Mouse (Mus musculus): Measurements from ENCODE around the gene Ralgapb. TPM values are rescaled to one million over a fixed set of nuclear protein-coding genes. Genes with fewer than 3 reads are reported as not detected.

Gene Ralgapb
- 53.1 and 53.6 TPM in 2 replicates for polyA plus RNA-seq (2012; rRNA removed)

DNA sequence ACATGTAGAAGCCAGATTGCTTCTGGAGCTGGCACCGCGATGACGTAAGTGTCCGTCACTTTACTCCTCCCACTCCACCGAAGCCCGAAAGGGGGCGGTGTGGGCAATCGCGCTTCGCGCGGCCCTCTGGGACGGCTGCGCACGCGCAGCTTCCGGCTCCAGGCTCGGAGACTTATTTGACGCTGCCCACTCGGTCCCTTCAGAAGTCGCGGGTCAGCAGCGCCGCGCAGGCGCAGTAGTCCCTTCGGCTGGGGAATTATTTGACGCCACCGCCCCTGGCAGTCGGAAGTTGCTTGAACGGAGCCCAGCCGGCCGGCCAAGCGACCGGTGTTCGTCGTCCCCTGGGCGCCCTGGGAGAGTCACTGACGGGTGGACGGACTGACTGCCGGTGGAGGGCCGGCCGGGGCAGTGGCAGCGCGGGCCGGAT, at the start of gene Ralgapb:
Ralgapb (plus strand) TSS at position 254 of the 427 bp plus-strand sequence.
- Histone ChIP-seq H3K4me1 (ENCODE audit: control insufficient read depth, insufficient read depth, low read length) (peaks cover 12% of the 10 kb centered on the region), H3K4me3 (ENCODE audit: insufficient read depth, low read length) (peak within 1 kb of the TSS; percentile 68), H3K27ac (ENCODE audit: insufficient read depth, low read length) (peak within 1 kb of the TSS; percentile 80)
- TF ChIP-seq POLR2A (IDR thresholded peaks at IDR 0.05; ENCODE audit: extremely low read depth, insufficient read depth, low read length) = peak; percentile 69
- TF ChIP-seq CTCF (IDR thresholded peaks at IDR 0.05; ENCODE audit: extremely low read depth, insufficient read depth, low read length) = peak; percentile 31; the same call in 1 of the 2 replicates

DNA sequence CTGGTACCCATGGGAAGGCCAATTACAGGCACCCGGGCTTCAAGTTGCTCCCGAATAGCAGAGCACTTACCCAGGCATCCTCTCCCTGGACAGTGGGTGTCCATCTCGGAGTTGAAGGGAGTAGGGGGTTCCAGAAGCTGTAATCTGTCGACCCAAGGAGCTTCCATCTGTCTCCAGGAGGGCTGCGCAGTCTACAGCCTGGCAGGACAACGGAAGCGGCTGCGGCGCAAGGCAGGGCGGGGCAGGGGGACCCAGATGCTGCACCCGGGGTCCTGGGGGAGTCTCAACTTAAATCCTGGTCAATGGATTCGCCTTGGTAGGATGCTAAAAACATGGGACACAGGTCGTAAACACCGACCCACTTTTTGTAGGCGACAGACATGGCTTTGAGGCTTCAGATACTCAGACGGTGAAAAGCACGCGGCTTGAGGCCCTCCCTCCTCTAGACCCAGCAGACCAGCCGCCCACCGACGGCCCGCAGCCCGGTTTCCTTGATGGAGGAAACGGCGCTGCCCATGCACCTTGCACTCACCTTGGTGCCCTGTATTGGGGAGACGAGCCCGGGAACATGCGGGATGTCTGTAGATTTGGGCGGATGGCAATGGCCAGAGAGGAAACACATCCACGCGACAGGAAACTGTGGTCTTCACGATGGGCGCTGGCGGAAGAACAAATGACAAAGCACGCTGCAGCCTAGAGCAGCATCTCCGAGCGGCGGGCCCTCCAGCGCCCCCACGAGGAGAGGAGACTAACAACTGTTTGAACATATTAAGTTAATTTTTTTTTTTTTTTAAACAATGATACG, 48.6 kb upstream of the Ralgapb start:
- H3K27ac ChIP-seq (ENCODE audit: insufficient read depth, low read length) = no peak overlapping the region
- H3K4me3 ChIP-seq (ENCODE audit: insufficient read depth, low read length) = peak overlapping the region; percentile 76
- peak; percentile 66; the same call in 1 of the 2 replicates for TF ChIP-seq POLR2A (IDR thresholded peaks at IDR 0.05; ENCODE audit: extremely low read depth, insufficient read depth, low read length)
- peak; percentile 59 for TF ChIP-seq CTCF (IDR thresholded peaks at IDR 0.05; ENCODE audit: extremely low read depth, insufficient read depth, low read length)
- H3K4me1 ChIP-seq (ENCODE audit: control insufficient read depth, insufficient read depth, low read length) = no peaks in the 10 kb centered on the region

DNA sequence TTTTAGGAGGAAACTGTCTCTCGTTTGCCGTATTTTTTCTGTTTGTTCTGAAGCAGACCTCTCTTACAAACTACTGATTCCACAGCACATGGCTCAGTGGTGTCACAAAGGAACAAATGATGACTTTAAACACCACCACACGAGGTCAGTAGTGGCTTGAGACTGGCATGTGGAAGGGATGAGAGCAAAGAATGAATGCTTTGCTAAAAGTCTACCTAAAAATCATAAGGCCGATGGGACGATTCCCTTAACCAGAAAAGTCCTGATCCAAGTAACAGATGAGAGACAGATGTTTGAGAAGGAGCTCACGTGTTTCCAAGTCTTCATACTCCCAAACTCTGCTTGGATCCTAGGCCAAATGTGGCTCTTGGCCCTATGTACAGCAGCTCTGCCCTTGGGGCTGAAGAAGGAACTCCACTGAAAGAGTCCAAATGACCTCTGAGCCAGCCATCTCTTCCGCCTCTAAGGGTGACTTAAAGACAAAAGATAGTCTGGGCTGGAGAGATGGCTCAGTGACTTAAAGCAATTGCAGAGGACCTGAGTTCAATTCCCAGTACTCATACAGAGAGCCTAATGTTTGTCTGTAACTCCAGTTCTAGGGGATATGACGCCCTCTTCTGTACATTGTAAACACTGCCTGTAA, 47.8 kb upstream of the Ralgapb start:
- Histone ChIP-seq H3K27ac (ENCODE audit: insufficient read depth, low read length) (no peak overlapping the region), H3K4me1 (ENCODE audit: control insufficient read depth, insufficient read depth, low read length) (no peaks in the 10 kb centered on the region), H3K4me3 (ENCODE audit: insufficient read depth, low read length) (peak overlapping the region; percentile 76; the same call in 1 of the 2 replicates)
- TF ChIP-seq CTCF (IDR thresholded peaks at IDR 0.05; ENCODE audit: extremely low read depth, insufficient read depth, low read length) (0 out of 2 replicates have a peak, but pooled peaks have one; percentile 33), POLR2A (IDR thresholded peaks at IDR 0.05; ENCODE audit: extremely low read depth, insufficient read depth, low read length) (no peak)

DNA sequence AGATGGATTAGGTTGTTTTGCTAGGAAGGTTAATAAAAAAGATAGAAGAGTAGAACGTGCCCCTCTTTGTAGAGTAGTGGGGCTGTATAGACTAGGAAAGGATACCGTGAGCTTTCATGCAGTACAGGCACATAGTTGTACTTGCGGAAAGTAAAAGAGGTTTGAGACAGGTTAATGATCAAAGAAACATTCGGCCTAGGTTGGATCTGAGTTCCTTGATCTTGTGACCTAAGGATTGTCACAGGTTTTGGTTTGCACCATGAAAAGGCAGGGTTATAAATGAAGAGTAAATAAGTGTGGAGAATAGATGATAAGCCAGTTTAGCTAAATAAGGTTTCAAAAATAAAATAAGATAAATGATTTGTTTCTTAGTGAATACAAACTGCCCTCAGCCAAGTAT, 45.5 kb upstream of the Ralgapb start:
- Histone ChIP-seq H3K4me1 (ENCODE audit: control insufficient read depth, insufficient read depth, low read length) (no peaks in the 10 kb centered on the region), H3K27ac (ENCODE audit: insufficient read depth, low read length) (no peak overlapping the region), H3K4me3 (ENCODE audit: insufficient read depth, low read length) (no peak overlapping the region)
- no peak for TF ChIP-seq POLR2A (IDR thresholded peaks at IDR 0.05; ENCODE audit: extremely low read depth, insufficient read depth, low read length)
- TF ChIP-seq CTCF (IDR thresholded peaks at IDR 0.05; ENCODE audit: extremely low read depth, insufficient read depth, low read length) = no peak

DNA sequence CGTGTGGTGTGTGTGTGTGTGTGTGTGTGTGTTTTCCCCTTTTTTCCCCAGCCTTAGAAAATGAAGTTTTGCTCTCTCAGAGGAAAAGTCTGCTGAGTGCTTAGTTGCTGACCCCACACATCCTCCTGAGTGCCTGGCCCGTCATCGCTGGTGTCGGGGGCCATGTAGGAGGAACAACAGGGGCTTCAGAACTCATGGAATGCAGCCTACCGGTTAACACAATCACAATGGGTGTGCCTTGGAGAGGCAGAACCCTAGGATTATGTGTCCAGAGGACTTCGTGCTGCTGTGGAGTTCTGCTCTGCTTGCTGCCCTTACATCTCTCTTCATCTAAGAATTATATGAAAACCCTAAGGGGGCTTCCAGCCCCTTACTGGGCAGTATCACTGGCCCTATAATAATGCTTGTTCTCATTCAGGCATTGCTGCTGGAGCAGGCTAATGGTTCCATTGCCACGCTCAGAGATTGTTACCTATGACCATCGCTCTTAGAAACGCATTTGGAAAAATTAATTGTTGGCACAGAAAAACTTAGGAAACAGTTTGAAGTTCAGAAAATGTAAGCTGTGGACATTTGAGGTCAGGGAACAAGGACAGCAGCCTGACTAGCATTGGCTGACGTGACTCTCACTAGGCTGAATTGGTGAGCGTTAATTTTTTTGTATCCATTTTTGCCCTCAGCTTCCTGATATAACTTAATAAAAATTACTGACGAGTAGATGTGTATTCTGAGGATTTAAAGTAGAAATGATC, 44.4 kb upstream of the Ralgapb start:
- Histone ChIP-seq H3K4me3 (ENCODE audit: insufficient read depth, low read length) (no peak overlapping the region), H3K4me1 (ENCODE audit: control insufficient read depth, insufficient read depth, low read length) (no peaks in the 10 kb centered on the region), H3K27ac (ENCODE audit: insufficient read depth, low read length) (no peak overlapping the region)
- no peak for TF ChIP-seq CTCF (IDR thresholded peaks at IDR 0.05; ENCODE audit: extremely low read depth, insufficient read depth, low read length)
- no peak for TF ChIP-seq POLR2A (IDR thresholded peaks at IDR 0.05; ENCODE audit: extremely low read depth, insufficient read depth, low read length)

DNA sequence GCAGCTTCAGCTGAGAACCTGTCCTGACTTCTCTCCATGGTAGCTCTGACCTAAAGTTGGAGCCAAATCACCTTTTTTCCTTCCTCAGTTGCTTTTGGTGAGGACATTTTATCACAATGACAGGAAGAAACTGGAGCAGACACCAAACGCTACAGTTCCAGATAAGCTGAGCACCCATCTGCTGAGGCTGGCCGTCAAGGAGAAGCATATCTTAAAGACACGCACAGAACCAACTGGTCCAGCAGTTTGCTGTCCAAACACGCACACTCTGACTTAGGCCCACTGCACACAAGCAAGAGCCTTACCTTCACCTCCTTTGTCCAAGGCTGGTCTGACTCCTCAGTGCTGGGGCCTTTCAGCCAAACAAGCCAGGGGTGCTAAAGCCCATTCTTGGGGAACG, 42.0 kb upstream of the Ralgapb start:
- H3K4me3 ChIP-seq (ENCODE audit: insufficient read depth, low read length) = no peak overlapping the region
- no peaks in the 10 kb centered on the region for H3K4me1 ChIP-seq (ENCODE audit: control insufficient read depth, insufficient read depth, low read length)
- TF ChIP-seq POLR2A (IDR thresholded peaks at IDR 0.05; ENCODE audit: extremely low read depth, insufficient read depth, low read length) (no peak), CTCF (IDR thresholded peaks at IDR 0.05; ENCODE audit: extremely low read depth, insufficient read depth, low read length) (no peak)
- H3K27ac ChIP-seq (ENCODE audit: insufficient read depth, low read length) = no peak overlapping the region

DNA sequence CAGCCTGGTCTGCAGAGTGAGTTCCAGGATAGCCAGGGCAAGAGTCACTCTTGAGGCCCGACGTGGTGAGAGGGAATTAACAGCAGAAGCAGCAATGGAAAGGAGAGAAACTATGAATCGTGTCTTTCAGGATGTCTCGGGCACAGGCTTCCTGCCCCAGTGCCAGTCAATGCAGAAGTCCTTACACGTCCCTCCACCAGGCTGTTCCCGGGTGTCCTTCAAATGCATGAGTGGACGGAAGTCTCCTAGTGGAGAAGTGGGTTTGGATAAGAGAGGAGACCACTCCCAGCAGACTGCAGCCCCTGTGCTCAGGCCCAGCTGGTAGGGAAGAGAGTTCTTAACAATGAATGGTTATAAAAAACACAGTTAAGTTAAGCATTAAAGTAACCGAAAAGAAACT, 41.3 kb upstream of the Ralgapb start:
- no peak for TF ChIP-seq POLR2A (IDR thresholded peaks at IDR 0.05; ENCODE audit: extremely low read depth, insufficient read depth, low read length)
- TF ChIP-seq CTCF (IDR thresholded peaks at IDR 0.05; ENCODE audit: extremely low read depth, insufficient read depth, low read length) = no peak
- no peak overlapping the region for H3K4me3 ChIP-seq (ENCODE audit: insufficient read depth, low read length)
- no peaks in the 10 kb centered on the region for H3K4me1 ChIP-seq (ENCODE audit: control insufficient read depth, insufficient read depth, low read length)
- no peak overlapping the region for H3K27ac ChIP-seq (ENCODE audit: insufficient read depth, low read length)

DNA sequence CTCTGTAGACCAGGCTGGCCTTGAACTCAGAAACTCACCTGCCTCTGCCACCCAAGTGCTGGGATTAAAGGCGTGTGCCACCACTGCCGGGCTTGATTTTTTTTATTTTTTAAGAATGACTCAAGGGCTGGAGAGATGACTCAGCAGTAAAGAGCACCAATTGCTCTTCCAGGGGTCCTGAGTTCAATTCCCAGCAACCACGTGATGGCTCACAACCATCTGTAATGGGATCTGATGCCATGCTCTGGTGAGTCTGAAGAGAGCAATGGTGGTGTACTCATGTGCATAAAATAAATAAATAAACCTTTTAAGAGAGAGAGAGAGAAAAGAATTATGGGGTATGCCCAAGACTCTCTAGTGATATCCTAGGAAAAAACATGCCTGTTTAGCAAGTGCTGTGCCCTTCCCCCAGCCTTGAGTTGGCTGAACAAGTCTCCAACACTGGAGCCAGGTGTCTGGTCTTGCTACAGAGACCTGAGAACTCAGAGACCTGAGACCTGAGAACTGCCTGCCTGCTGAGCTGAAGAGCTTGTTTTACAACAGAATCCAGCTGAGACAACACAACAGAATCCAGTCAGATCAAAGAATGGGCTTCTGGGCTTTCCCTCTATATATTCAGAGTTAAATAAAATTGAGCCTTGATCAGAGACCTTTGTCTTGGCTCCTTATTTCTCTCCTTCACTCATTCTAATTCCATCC, 40.0 kb upstream of the Ralgapb start:
- Histone ChIP-seq H3K4me1 (ENCODE audit: control insufficient read depth, insufficient read depth, low read length) (no peaks in the 10 kb centered on the region), H3K4me3 (ENCODE audit: insufficient read depth, low read length) (no peak overlapping the region), H3K27ac (ENCODE audit: insufficient read depth, low read length) (no peak overlapping the region)
- TF ChIP-seq POLR2A (IDR thresholded peaks at IDR 0.05; ENCODE audit: extremely low read depth, insufficient read depth, low read length) = no peak
- no peak for TF ChIP-seq CTCF (IDR thresholded peaks at IDR 0.05; ENCODE audit: extremely low read depth, insufficient read depth, low read length)

DNA sequence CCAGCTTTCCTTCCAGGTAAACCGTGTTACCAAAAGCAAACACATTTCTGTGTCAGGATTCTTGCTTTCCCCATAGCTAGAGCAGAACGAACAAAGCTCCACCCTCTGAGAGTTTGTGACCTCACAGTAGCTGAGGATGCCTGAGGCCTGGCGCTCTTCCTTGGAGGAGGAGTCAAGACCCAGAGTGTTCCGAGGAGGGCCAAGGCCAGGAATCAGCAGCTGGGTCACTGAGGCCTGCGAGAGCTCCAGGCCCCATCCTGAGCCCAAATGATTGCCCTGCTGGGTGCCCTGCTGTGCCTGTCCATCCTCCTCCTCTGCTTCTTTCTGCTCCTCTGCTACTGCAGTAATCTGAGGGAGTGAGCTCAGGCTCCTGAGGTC, 39.5 kb upstream of the Ralgapb start:
- Histone ChIP-seq H3K27ac (ENCODE audit: insufficient read depth, low read length) (no peak overlapping the region), H3K4me1 (ENCODE audit: control insufficient read depth, insufficient read depth, low read length) (no peaks in the 10 kb centered on the region)

More for the DNA sequence above, 39.5 kb upstream of the Ralgapb start:
- H3K4me3 ChIP-seq (ENCODE audit: insufficient read depth, low read length) = no peak overlapping the region
- TF ChIP-seq POLR2A (IDR thresholded peaks at IDR 0.05; ENCODE audit: extremely low read depth, insufficient read depth, low read length) (no peak), CTCF (IDR thresholded peaks at IDR 0.05; ENCODE audit: extremely low read depth, insufficient read depth, low read length) (no peak)

All from cortical plate, adult 2 months (tissue).